Mouse (Mus musculus) layer of hippocampus, postnatal 14 days (tissue): ENCODE results near the gene Odaph. TPM values are rescaled to one million over a fixed set of nuclear protein-coding genes. Genes with fewer than 3 reads are reported as not detected.

Experiments used
- DNase-seq, 2 experiments: peaks; one replicate each; pipeline ENCODE4 v3.0.0; 2021 to 2022; ENCODE audit warnings: low spot score in 2 of 2, mixed read lengths in 1 of 2
- total RNA-seq, 2 experiments: library from RNA; stranded (reverse); gene quantifications; 2 replicates each; pipeline ENCODE4 v1.2.3; 2021

Odaph gene
- total RNA-seq, 2 experiments from 2014 or later: not detected

GRCm38 (mm10) chr5:91987799-91988198 is 524 bp downstream of the Odaph start:
- no peak for DNase-seq

- no peak for DNase-seq
Observed at GRCm38 (mm10) chr5:91989261-91989660, 2.0 kb downstream of the Odaph start.

- no peak for DNase-seq
Observed at GRCm38 (mm10) chr5:91991191-91991937, 4.1 kb downstream of the Odaph start.

- no peak for DNase-seq
Observed at GRCm38 (mm10) chr5:91993061-91993460, 5.8 kb downstream of the Odaph start.

GRCm38 (mm10) chr5:91994546-91994945 is 7.3 kb downstream of the Odaph start:
- peak; percentile 9 to 13 for DNase-seq

GRCm38 (mm10) chr5:92000770-92001169 is 13.5 kb downstream of the Odaph start:
- DNase-seq: no peak

GRCm38 (mm10) chr5:92003011-92003410 is 15.7 kb downstream of the Odaph start:
- DNase-seq: peak in 1 of 2 experiments; percentile 12

GRCm38 (mm10) chr5:92009827-92010226 is 22.6 kb downstream of the Odaph start:
- no peak for DNase-seq

- DNase-seq: no peak
Observed at GRCm38 (mm10) chr5:92011756-92012155, 24.5 kb downstream of the Odaph start.

GRCm38 (mm10) chr5:92019960-92020359 is 32.7 kb downstream of the Odaph start:
- no peak for DNase-seq

GRCm38 (mm10) chr5:92042377-92043348 is 55.4 kb downstream of the Odaph start:
- DNase-seq: peak; percentile 95

GRCm38 (mm10) chr5:92043783-92044182 is 56.5 kb downstream of the Odaph start, which contains the start of gene Cdkl2:
Cdkl2 (minus strand) TSS chr5:92043883.
- no peak for DNase-seq

Other genes starting within 250 kb of the Odaph start
- 10 to 100 TPM; 49.0 to 52.9 TPM for gene Rchy1, start 24.4 kb upstream of the Odaph start, total RNA-seq
- 10 to 100 TPM; 67.0 to 67.3 TPM for gene Cdkl2, start 56.4 kb downstream of the Odaph start, total RNA-seq
- 100 to 1,000 TPM; 178 to 188 TPM for gene G3bp2, start 96.2 kb downstream of the Odaph start, total RNA-seq
- gene Uso1, start 150.5 kb downstream of the Odaph start, total RNA-seq: 10 to 100 TPM; 70.9 to 71.9 TPM
- gene U90926, start 227.9 kb downstream of the Odaph start, total RNA-seq: not detected